Mouse (Mus musculus) olfactory bulb, adult 2 months (tissue): ENCODE measurements around the gene Snd1. TPM values are rescaled to one million over a fixed set of nuclear protein-coding genes. Genes with fewer than 3 reads are reported as not detected.

Source experiments
- H3K27ac ChIP-seq: fragments of 200-500 bp; 2 replicates; pipeline ENCODE4 v1.5.1; 2012; ENCODE audit warnings: low read depth, low read length; ENCODE audit not compliant: insufficient read depth
- H3K4me1 ChIP-seq: fragments of 200-500 bp; 2 replicates; pipeline ENCODE4 v1.6.1; 2012; ENCODE audit warnings: low read length; ENCODE audit not compliant: control insufficient read depth, insufficient read depth
- H3K4me3 ChIP-seq: fragments of 200-500 bp; 2 replicates; pipeline ENCODE4 v1.5.1; 2012; ENCODE audit warnings: mild to moderate bottlenecking, low read depth, low read length, moderate library complexity; ENCODE audit not compliant: insufficient read depth
- CTCF ChIP-seq: fragments of 200-500 bp; IDR thresholded peaks from 2 replicates; pipeline ENCODE4 v1.5.1; 2012; ENCODE audit warnings: low read depth, mild to moderate bottlenecking, low read length, moderate library complexity; ENCODE audit not compliant: insufficient read depth
- POLR2A ChIP-seq: fragments of 200-500 bp; IDR thresholded peaks from 2 replicates; pipeline ENCODE4 v1.6.1; 2012; ENCODE audit warnings: mild to moderate bottlenecking, low read depth, low read length, moderate library complexity; ENCODE audit not compliant: insufficient read depth
- WGBS: fragments of 180-500 bp; shearing (Covaris S2); methylation state at CpG from one replicate; pipeline ENCODE4 v1.1.7; 2018; 5-methylcytosine and 5-hydroxymethylcytosine counted together
- polyA plus RNA-seq: library from polyadenylated mRNA; stranded (reverse); fragments of >200 nt; gene quantifications from 2 replicates; pipeline ENCODE4 v1.2.4, GENCODE M21; 2012; ENCODE audit warnings: low replicate concordance; ENCODE audit not compliant: missing spikeins, insufficient read depth, insufficient read length

The Snd1 gene
- polyA plus RNA-seq, 1 experiment, result not detected

DNA sequence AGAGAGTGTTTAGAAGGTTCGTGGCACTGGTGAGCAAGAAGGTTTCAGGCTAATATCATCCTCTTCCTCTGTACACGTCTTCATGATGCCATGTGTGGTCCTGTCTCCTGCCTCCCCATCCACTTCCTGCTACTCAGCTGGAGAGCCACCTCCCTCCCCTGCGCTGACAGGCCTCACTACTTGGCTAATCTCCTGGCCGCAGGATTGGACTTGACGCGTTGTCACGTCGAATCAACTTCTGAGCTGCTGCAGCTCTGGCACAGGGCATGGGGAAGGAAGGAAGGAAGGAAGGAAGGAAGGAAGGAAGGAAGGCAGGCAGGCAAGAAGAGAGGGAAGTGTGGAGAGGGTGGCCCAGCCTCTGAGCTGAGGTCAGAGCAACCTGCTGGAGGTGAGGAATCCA lies 404.4 kb downstream of the Snd1 start:
- Histone ChIP-seq H3K4me3 (no peak overlapping the region), H3K4me1 (peaks cover 21% of the 10 kb centered on the region), H3K27ac (no peak overlapping the region)
- no peak for TF ChIP-seq POLR2A
- TF ChIP-seq CTCF, result no peak
- 90% methylated on average over 8 of the region's 8 CpGs for WGBS

DNA sequence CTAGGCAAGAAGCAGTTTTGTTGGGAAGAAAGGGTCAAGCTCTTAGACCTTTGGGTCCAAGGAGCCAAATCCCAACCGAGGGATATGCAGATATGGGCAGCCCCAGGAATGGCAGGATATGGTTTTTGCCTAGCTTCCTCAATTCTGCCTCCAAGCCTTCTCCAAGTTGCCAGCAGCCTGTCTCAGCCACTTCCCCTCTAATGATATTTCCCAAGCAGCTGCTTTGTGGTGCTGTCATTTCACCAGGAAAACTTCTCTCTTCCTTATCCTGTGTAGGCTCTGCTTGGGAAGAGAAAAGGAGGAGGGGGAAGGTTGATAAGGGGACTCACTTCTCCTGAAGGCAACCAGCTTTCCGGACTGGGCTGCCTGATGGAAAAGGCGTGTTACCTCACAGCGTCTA lies 406.0 kb downstream of the Snd1 start:
- WGBS, result 88% methylated on average over 4 of the region's 4 CpGs
- TF ChIP-seq CTCF (no peak), POLR2A (no peak)
- Histone ChIP-seq H3K4me3 (no peak overlapping the region), H3K27ac (no peak overlapping the region), H3K4me1 (peaks cover 15% of the 10 kb centered on the region)

DNA sequence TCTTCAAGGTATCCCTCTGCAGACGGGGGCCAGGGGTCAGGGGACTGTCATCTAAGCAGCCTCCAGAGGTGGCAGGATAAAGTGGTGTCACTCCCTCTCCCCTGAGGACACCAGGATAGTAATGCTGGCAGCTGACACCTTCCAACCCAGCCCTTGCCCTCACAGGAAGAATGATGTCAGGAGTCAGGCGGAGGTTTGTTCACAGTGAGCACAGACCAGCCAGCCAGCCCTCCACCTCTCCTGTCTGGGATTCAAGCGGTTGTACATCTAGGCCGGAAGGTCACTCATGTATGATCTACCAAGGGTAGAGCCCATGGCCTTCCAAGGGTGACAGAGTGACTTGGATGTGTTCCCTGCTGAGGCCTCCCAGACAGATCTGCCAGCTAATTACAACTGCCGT lies 408.6 kb downstream of the Snd1 start:
- no peak overlapping the region for H3K4me3 ChIP-seq
- TF ChIP-seq POLR2A (no peak), CTCF (no peak)
- H3K27ac ChIP-seq, result no peak overlapping the region
- 84% methylated on average over 5 of the region's 5 CpGs for WGBS
- peaks cover 7% of the 10 kb centered on the region for H3K4me1 ChIP-seq

DNA sequence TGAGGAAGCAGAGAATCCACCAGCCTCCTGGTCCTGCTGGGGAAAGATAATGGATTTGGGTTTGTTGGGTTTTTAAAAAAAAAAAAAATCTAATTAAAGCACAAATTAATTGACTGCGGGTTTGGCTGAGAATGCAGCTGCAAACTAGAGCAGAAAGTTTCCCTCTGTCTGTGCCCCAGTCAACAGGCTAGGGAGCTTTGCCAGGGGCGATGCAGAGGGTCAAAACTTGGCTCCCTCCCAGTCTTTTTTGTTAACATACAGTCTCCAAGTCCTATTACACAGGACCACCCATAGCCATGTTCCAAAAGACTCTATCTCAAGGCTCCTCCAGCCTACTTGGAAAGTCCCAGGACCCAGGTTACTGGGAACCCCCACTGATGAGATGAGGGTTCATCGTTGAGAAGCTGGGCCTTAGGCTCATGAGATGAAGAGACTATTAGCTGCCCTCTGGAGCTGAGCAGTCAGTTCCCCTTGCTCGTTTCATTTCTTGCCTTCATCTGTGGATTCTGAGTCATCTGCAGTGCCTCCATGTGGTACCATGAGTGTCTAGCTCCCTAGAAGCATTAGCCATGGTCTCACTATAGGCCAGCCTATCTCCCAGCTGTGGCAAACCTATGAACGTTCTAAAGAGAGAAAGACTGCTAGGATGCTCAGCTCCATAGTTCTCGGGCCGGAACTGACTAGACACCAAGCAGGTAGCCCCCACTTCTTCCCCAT lies 411.9 kb downstream of the Snd1 start:
- WGBS, result 64% methylated on average over 7 of the region's 7 CpGs
- Histone ChIP-seq H3K4me3 (no peak overlapping the region), H3K27ac (no peak overlapping the region), H3K4me1 (peaks cover 23% of the 10 kb centered on the region)
- TF ChIP-seq POLR2A, result no peak
- no peak for TF ChIP-seq CTCF

DNA sequence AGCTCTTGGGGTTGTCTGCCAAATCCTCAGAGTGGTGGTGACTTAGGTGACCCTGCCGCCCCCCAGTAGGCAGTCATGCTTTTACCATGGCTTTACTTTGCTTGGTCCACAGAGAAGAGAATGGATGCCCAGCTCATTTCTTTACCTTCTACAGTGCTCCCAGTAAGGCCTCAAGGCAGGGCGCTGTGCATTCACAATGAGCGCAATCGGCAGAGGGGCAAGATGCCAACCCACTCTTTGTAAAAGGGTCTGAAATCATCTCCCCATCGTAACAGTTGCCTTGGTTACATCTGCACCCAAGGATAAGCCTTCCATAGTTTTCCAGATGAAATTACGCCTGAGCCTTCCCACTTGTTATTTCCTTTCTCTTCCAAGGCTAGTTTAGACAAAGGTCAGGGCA lies 415.5 kb downstream of the Snd1 start:
- no peak for TF ChIP-seq CTCF
- TF ChIP-seq POLR2A, result no peak
- Histone ChIP-seq H3K4me3 (no peak overlapping the region), H3K27ac (no peak overlapping the region), H3K4me1 (peaks cover 24% of the 10 kb centered on the region)
- 62% methylated on average over 6 of the region's 6 CpGs for WGBS

DNA sequence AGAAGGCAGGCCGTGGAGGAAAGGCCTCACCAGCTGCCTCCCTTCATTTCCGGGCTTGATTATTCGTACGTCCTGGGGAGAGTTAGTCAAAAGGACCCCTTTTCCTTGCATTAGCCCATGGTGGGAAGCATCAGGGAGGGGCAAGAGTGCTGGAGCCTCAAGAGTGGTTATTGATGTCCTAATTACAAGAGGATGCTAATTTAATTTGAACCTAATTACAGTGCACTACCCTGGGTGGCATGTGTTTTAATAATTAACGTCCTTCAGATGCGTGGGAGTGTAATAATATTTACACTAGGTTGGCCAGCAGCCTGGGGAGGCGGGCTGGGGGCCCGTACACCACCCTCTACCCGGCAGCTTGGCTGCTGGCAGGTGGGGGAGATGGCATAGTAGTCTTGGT lies 416.5 kb downstream of the Snd1 start:
- no peak overlapping the region for H3K4me3 ChIP-seq
- no peak overlapping the region for H3K27ac ChIP-seq
- WGBS, result 53% methylated on average over 9 of the region's 9 CpGs
- peaks cover 21% of the 10 kb centered on the region for H3K4me1 ChIP-seq
- TF ChIP-seq POLR2A (no peak), CTCF (no peak)

DNA sequence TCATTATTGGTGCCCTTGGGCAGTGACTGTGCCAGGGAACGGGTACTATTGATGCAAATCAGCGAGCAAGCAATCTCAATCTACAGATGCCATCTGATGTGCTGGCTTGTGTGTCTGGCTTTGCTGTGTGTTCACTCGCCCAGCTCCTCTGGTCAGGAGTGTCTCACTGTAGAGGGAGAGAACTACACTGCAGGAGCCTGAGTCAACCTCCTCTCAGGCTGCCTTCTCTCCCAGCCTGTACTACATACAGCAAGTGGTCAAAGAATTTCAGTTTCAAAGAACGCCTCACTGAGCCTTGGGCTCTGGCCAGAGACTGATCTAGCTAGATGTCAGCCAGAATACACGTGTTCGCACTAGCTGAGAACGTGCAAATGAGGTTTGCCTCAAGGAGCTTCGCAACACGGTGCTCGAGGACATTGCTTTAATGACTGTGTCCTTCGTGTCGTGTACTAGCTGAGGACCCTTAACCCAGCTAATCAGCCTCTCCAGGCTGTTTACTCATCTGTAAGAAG lies 420.1 kb downstream of the Snd1 start:
- WGBS, result 80% methylated on average over 12 of the region's 12 CpGs
- no peak for TF ChIP-seq POLR2A
- TF ChIP-seq CTCF, result no peak
- no peak overlapping the region for H3K4me3 ChIP-seq
- H3K4me1 ChIP-seq, result peaks cover 33% of the 10 kb centered on the region
- H3K27ac ChIP-seq, result no peak overlapping the region

DNA sequence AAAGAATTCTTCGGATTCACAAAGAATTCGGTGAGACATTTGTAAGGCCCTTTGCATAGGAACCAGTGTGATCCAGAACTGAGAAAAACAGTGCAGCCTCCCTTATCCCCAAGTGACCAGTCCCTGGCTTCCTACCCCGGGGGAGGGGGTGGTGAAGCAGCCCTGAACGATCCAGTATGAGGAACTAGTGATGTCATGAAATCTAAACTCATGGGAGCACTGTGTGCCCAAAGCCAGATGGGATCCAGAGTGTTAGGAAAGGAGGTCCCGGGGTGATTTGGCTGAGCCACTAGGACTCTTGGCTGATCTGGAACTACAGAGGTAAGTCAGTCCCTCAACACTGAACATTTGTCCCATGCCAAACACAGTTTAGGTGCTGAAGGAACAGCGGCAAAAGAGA lies 420.8 kb downstream of the Snd1 start:
- 89% methylated on average over 6 of the region's 6 CpGs for WGBS
- Histone ChIP-seq H3K4me1 (peaks cover 27% of the 10 kb centered on the region), H3K27ac (no peak overlapping the region), H3K4me3 (no peak overlapping the region)
- TF ChIP-seq POLR2A (no peak), CTCF (no peak)

DNA sequence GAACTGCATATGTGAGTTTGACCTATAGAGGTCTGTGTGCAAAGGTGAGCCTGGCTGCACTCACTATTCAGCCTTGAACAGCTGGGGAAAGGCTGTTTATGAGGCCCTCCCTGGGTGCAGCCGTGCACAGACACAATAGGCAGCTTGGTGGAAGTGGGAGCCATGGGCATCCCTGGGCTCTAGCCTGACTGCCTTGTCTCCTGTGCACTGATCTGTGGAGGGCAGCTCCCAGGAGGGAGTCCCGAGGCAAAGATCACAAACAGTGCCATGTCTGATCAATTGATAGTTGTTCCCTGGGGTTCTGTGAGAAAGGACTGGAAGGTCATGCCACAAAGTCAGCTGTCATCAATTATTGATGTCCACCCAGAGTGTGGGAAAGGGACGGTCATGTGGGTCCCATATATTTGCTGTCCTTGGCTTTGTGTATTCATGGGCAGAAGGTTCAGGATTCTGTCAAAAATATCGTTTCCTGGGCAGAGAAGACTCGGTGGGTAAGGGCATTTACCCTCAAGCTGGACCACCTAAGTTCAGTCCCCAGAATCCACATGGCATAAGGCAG lies 421.9 kb downstream of the Snd1 start:
- H3K27ac ChIP-seq, result no peak overlapping the region
- peaks cover 17% of the 10 kb centered on the region for H3K4me1 ChIP-seq
- TF ChIP-seq CTCF (no peak), POLR2A (no peak)
- no peak overlapping the region for H3K4me3 ChIP-seq
- WGBS, result 92% methylated on average over 5 of the region's 5 CpGs
